Mouse (Mus musculus): ENCODE results near the gene Shisa8. TPM values are rescaled to one million over a fixed set of nuclear protein-coding genes. Genes with fewer than 3 reads are reported as not detected.
A peak's percentile ranks its signal among the peaks of the same experiment; 100 is the strongest.

Gene Shisa8
- polyA plus RNA-seq, 1 experiment from 2014 or later: 1.8 TPM

- Histone ChIP-seq H3K27me3 (ENCODE audit: insufficient read depth, poor library complexity, severe bottlenecking) (peaks cover 78% of the 10 kb centered on the region), H3K4me3 (no peak overlapping the region), H3K9me3 (no peaks in the 10 kb centered on the region), H3K4me1 (replicated peaks) (peaks cover 64% of the 10 kb centered on the region), H3K27ac (no peak overlapping the region), H3K36me3 (no peaks in the 10 kb centered on the region)
- DNase-seq (ENCODE audit: low spot score): no peak
- WGBS: 79% methylated on average over 26 of the region's 26 CpGs
These were observed 6.4 kb upstream of the Shisa8 start for GRCm38 (mm10) chr15:82218778-82219666.

- no peak overlapping the region for H3K27ac ChIP-seq
- WGBS: 21% methylated on average over 9 of the region's 9 CpGs
- no peak overlapping the region for H3K4me3 ChIP-seq
- no peaks in the 10 kb centered on the region for H3K36me3 ChIP-seq
- no peak for DNase-seq (ENCODE audit: low spot score)
- peaks cover 58% of the 10 kb centered on the region for H3K4me1 ChIP-seq (replicated peaks)
- no peaks in the 10 kb centered on the region for H3K9me3 ChIP-seq
- peaks cover 78% of the 10 kb centered on the region for H3K27me3 ChIP-seq (ENCODE audit: insufficient read depth, poor library complexity, severe bottlenecking)
These were observed 5.4 kb upstream of the Shisa8 start for GRCm38 (mm10) chr15:82217980-82218379.

- Histone ChIP-seq H3K9me3 (no peaks in the 10 kb centered on the region), H3K4me3 (no peak overlapping the region), H3K27ac (peak overlapping the region; percentile 70), H3K4me1 (replicated peaks) (peaks cover 66% of the 10 kb centered on the region), H3K27me3 (ENCODE audit: insufficient read depth, poor library complexity, severe bottlenecking) (peaks cover 80% of the 10 kb centered on the region), H3K36me3 (no peaks in the 10 kb centered on the region)
- DNase-seq (ENCODE audit: low spot score): no peak
- WGBS: 9% methylated on average over 7 of the region's 7 CpGs
These were observed 4.4 kb upstream of the Shisa8 start for GRCm38 (mm10) chr15:82217039-82217438.

- WGBS: 46% methylated on average over 20 of the region's 20 CpGs
- H3K27me3 ChIP-seq (ENCODE audit: insufficient read depth, poor library complexity, severe bottlenecking): peaks cover 85% of the 10 kb centered on the region
- no peaks in the 10 kb centered on the region for H3K36me3 ChIP-seq
- no peak for DNase-seq (ENCODE audit: low spot score)
- no peak overlapping the region for H3K27ac ChIP-seq
- peaks cover 73% of the 10 kb centered on the region for H3K4me1 ChIP-seq (replicated peaks)
- H3K9me3 ChIP-seq: no peaks in the 10 kb centered on the region
- H3K4me3 ChIP-seq: no peak overlapping the region
These were observed 3.7 kb upstream of the Shisa8 start for GRCm38 (mm10) chr15:82216142-82216827.

- Histone ChIP-seq H3K9me3 (no peaks in the 10 kb centered on the region), H3K27me3 (ENCODE audit: insufficient read depth, poor library complexity, severe bottlenecking) (peaks cover 85% of the 10 kb centered on the region), H3K27ac (no peak overlapping the region), H3K4me1 (replicated peaks) (peaks cover 74% of the 10 kb centered on the region), H3K36me3 (no peaks in the 10 kb centered on the region), H3K4me3 (no peak overlapping the region)
- DNase-seq (ENCODE audit: low spot score): no peak
- 38% methylated on average over 11 of the region's 11 CpGs for WGBS
These were observed 2.9 kb upstream of the Shisa8 start for GRCm38 (mm10) chr15:82215332-82216046.

GRCm38 (mm10) chr15:82213222-82213621 is 607 bp upstream of the Shisa8 start:
- Histone ChIP-seq H3K9me3 (no peaks in the 10 kb centered on the region), H3K36me3 (no peaks in the 10 kb centered on the region), H3K27ac (no peak overlapping the region), H3K4me3 (peak overlapping the region; percentile 56), H3K4me1 (replicated peaks) (peaks cover 58% of the 10 kb centered on the region), H3K27me3 (ENCODE audit: insufficient read depth, poor library complexity, severe bottlenecking) (peaks cover 97% of the 10 kb centered on the region)
- 13% methylated on average over 4 of the region's 4 CpGs for WGBS
- DNase-seq (ENCODE audit: low spot score): no peak

- Histone ChIP-seq H3K27me3 (ENCODE audit: insufficient read depth, poor library complexity, severe bottlenecking) (peaks cover 100% of the 10 kb centered on the region), H3K9me3 (no peaks in the 10 kb centered on the region), H3K4me3 (peak overlapping the region; percentile 56), H3K36me3 (no peaks in the 10 kb centered on the region), H3K27ac (peak overlapping the region; percentile 66), H3K4me1 (replicated peaks) (peaks cover 59% of the 10 kb centered on the region)
- peak; percentile 63 for DNase-seq (ENCODE audit: low spot score)
- WGBS: under 1% methylated on average over 112 of the region's 112 CpGs
These were observed 484 bp downstream of the Shisa8 start for GRCm38 (mm10) chr15:82211911-82212751.

- H3K4me3 ChIP-seq: peak overlapping the region; percentile 56
These were observed 1.3 kb downstream of the Shisa8 start for GRCm38 (mm10) chr15:82211281-82211680.

GRCm38 (mm10) chr15:82210801-82211200 is 1.8 kb downstream of the Shisa8 start:
- H3K4me3 ChIP-seq: peak overlapping the region; percentile 11; the same call in 1 of the 2 replicates
- H3K9me3 ChIP-seq: no peaks in the 10 kb centered on the region
- H3K27me3 ChIP-seq (ENCODE audit: insufficient read depth, poor library complexity, severe bottlenecking): peaks cover 100% of the 10 kb centered on the region
- peaks cover 59% of the 10 kb centered on the region for H3K4me1 ChIP-seq (replicated peaks)
- no peak overlapping the region for H3K27ac ChIP-seq
- 50% methylated on average over 1 of the region's 1 CpGs for WGBS
- peaks cover 11% of the 10 kb centered on the region for H3K36me3 ChIP-seq
- DNase-seq (ENCODE audit: low spot score): no peak

More at GRCm38 (mm10) chr15:82211281-82211680, 1.3 kb downstream of the Shisa8 start:
- no peak for DNase-seq (ENCODE audit: low spot score)
- peaks cover 6% of the 10 kb centered on the region for H3K36me3 ChIP-seq
- H3K27ac ChIP-seq: no peak overlapping the region
- WGBS: 2% methylated on average over 11 of the region's 11 CpGs
- peaks cover 100% of the 10 kb centered on the region for H3K27me3 ChIP-seq (ENCODE audit: insufficient read depth, poor library complexity, severe bottlenecking)
- peaks cover 59% of the 10 kb centered on the region for H3K4me1 ChIP-seq (replicated peaks)
- H3K9me3 ChIP-seq: no peaks in the 10 kb centered on the region

GRCm38 (mm10) chr15:82209295-82210050 is 3.1 kb downstream of the Shisa8 start:
- Histone ChIP-seq H3K36me3 (peaks cover 24% of the 10 kb centered on the region), H3K27ac (no peak overlapping the region), H3K4me3 (no peak overlapping the region), H3K9me3 (no peaks in the 10 kb centered on the region), H3K4me1 (replicated peaks) (peaks cover 65% of the 10 kb centered on the region), H3K27me3 (ENCODE audit: insufficient read depth, poor library complexity, severe bottlenecking) (peaks cover 100% of the 10 kb centered on the region)
- no peak for DNase-seq (ENCODE audit: low spot score)
- 80% methylated on average over 13 of the region's 13 CpGs for WGBS

GRCm38 (mm10) chr15:82208307-82208706 is 4.3 kb downstream of the Shisa8 start:
- H3K36me3 ChIP-seq: peaks cover 36% of the 10 kb centered on the region
- H3K27ac ChIP-seq: no peak overlapping the region
- no peak overlapping the region for H3K4me3 ChIP-seq
- H3K27me3 ChIP-seq (ENCODE audit: insufficient read depth, poor library complexity, severe bottlenecking): peaks cover 90% of the 10 kb centered on the region
- WGBS: 80% methylated on average over 8 of the region's 8 CpGs
- no peaks in the 10 kb centered on the region for H3K9me3 ChIP-seq
- peaks cover 76% of the 10 kb centered on the region for H3K4me1 ChIP-seq (replicated peaks)
- no peak for DNase-seq (ENCODE audit: low spot score)
